In the genomic region with DNA sequence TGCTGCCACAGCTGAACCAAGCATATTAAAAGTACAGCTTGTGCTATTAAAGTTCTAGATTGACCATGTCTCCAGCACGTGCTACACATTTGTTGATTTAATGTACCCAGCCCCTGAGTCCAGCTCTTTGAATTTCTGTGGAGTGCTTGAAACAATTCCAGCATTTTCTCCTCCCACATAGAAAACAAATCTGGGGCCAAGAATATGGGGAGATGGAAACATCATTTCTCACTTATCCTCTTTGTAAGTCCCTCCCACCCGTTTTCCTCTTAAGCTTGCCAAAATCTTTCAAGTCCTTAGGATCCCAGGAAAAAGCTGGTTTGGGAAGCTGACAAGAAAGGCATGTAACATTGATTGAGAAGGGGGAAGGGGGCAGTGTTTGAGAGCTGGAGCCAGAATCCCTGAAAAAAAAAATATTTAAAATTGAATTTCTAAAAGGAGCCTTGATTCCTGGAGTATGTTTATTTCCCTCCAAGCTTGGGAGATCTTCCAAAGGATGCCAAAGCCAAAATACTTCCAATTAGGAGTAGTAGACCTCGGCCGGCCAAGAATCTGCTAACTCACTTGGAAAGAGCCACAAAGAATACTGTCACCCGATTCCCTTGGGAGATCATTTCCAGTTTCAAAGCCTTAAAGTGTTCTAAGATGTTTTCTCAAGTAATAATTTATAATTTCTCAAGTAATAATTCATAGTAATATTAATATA, we compare ENCODE assay signal across 8 mouse cellular contexts.
DNase-seq lines count a peak whose midpoint lies in the region; ATAC-seq and TF ChIP-seq lines count a peak whose summit lies in the region.

No protein-coding gene starts in this region.

- peak; percentile 85 for ATAC-seq in forebrain, embryonic 14.5 days
- no peak for ATAC-seq in midbrain, postnatal 0 days (ENCODE audit: low FRiP score)
- ATAC-seq in midbrain, embryonic 13.5 days: no peak
- ATAC-seq in kidney, embryonic 15.5 days (replicated peaks; ENCODE audit: low FRiP score): no peak

- H3K9me3 ChIP-seq in forebrain, embryonic 14.5 days (replicated peaks; ENCODE audit: control insufficient read depth, low read length): no peaks in the 10 kb centered on the region; the same call in 1 of the 2 replicates
- no peaks in the 10 kb centered on the region for H3K9me3 ChIP-seq in forebrain, embryonic 10.5 days
- H3K9me3 ChIP-seq in midbrain, postnatal 0 days (ENCODE audit: low read length): no peaks in the 10 kb centered on the region
- no peaks in the 10 kb centered on the region for H3K9me3 ChIP-seq in midbrain, embryonic 13.5 days
- no peaks in the 10 kb centered on the region for H3K9me3 ChIP-seq in kidney, embryonic 15.5 days (replicated peaks)

- TF ChIP-seq CTCF in midbrain, postnatal 0 days (IDR thresholded peaks at IDR 0.05): no peak

- H3K36me3 ChIP-seq in forebrain, embryonic 14.5 days (ENCODE audit: control insufficient read depth, insufficient read depth, low read length): no peaks in the 10 kb centered on the region
- no peaks in the 10 kb centered on the region for H3K36me3 ChIP-seq in forebrain, embryonic 10.5 days (replicated peaks)
- H3K36me3 ChIP-seq in midbrain, postnatal 0 days (ENCODE audit: insufficient read depth, low read length): no peaks in the 10 kb centered on the region
- no peaks in the 10 kb centered on the region for H3K36me3 ChIP-seq in midbrain, embryonic 13.5 days
- no peaks in the 10 kb centered on the region for H3K36me3 ChIP-seq in kidney, embryonic 15.5 days

- H3K27ac ChIP-seq in forebrain, embryonic 14.5 days (ENCODE audit: low read depth, low read length): no peak overlapping the region
- H3K27ac ChIP-seq in forebrain, embryonic 10.5 days: no peak overlapping the region
- no peak overlapping the region for H3K27ac ChIP-seq in midbrain, postnatal 0 days (ENCODE audit: low read depth, low read length)
- no peak overlapping the region for H3K27ac ChIP-seq in midbrain, embryonic 13.5 days
- H3K27ac ChIP-seq in kidney, embryonic 15.5 days: peak overlapping the region; percentile 45; the same call in 1 of the 2 replicates

- no peaks in the 10 kb centered on the region for H3K27me3 ChIP-seq in forebrain, embryonic 14.5 days (replicated peaks; ENCODE audit: control insufficient read depth, insufficient read depth, low read length)
- H3K27me3 ChIP-seq in forebrain, embryonic 10.5 days (ENCODE audit: poor library complexity, severe bottlenecking): no peaks in the 10 kb centered on the region
- H3K27me3 ChIP-seq in midbrain, postnatal 0 days (ENCODE audit: insufficient read depth, low read length): no peaks in the 10 kb centered on the region
- H3K27me3 ChIP-seq in midbrain, embryonic 13.5 days: no peaks in the 10 kb centered on the region
- no peaks in the 10 kb centered on the region for H3K27me3 ChIP-seq in kidney, embryonic 15.5 days

- H3K4me2 ChIP-seq in forebrain, embryonic 14.5 days (ENCODE audit: low read length): no peak overlapping the region
- H3K4me2 ChIP-seq in midbrain, postnatal 0 days (ENCODE audit: low read depth, low read length, poor library complexity, severe bottlenecking): no peak overlapping the region
- no peak overlapping the region for H3K4me2 ChIP-seq in midbrain, embryonic 13.5 days (replicated peaks)
- no peak overlapping the region for H3K4me2 ChIP-seq in kidney, embryonic 15.5 days

- no peaks in the 10 kb centered on the region for H3K4me1 ChIP-seq in forebrain, embryonic 14.5 days (ENCODE audit: control insufficient read depth, insufficient read depth, low read length)
- no peaks in the 10 kb centered on the region for H3K4me1 ChIP-seq in forebrain, embryonic 10.5 days
- no peaks in the 10 kb centered on the region for H3K4me1 ChIP-seq in midbrain, postnatal 0 days (ENCODE audit: insufficient read depth, low read length)
- H3K4me1 ChIP-seq in midbrain, embryonic 13.5 days (replicated peaks): no peaks in the 10 kb centered on the region
- H3K4me1 ChIP-seq in kidney, embryonic 15.5 days: no peaks in the 10 kb centered on the region

- no peak overlapping the region for H3K4me3 ChIP-seq in forebrain, embryonic 14.5 days (ENCODE audit: low read depth, low read length)
- no peak overlapping the region for H3K4me3 ChIP-seq in forebrain, embryonic 10.5 days
- no peak overlapping the region for H3K4me3 ChIP-seq in midbrain, postnatal 0 days (ENCODE audit: low read depth, low read length)
- no peak overlapping the region for H3K4me3 ChIP-seq in midbrain, embryonic 13.5 days (replicated peaks)
- no peak overlapping the region for H3K4me3 ChIP-seq in kidney, embryonic 15.5 days (replicated peaks)

- WGBS in forebrain, embryonic 14.5 days: 47% methylated on average over 5 of the region's 5 CpGs
- WGBS in forebrain, embryonic 10.5 days: 87% methylated on average over 5 of the region's 5 CpGs
- WGBS in midbrain, postnatal 0 days: 70% methylated on average over 5 of the region's 5 CpGs
- WGBS in midbrain, embryonic 13.5 days: 83% methylated on average over 5 of the region's 5 CpGs
- 50% methylated on average over 5 of the region's 5 CpGs for WGBS in kidney, embryonic 15.5 days

- peak; percentile 94 for DNase-seq in forebrain, embryonic 14.5 days (ENCODE audit: low spot score)
- no peak for DNase-seq in forebrain, embryonic 10.5 days (ENCODE audit: extremely low spot score, low spot score)
- DNase-seq in midbrain, postnatal 0 days (ENCODE audit: low spot score): peak; percentile 74
- DNase-seq in lung, postnatal 36 days: peak; percentile 76
- no peak for DNase-seq in frontal cortex, postnatal 25 days (ENCODE audit: low spot score in 2 of 2)
- no peak for DNase-seq in adrenal gland, postnatal 36 days

- H3K9ac ChIP-seq in forebrain, embryonic 14.5 days (ENCODE audit: low read length): no peak overlapping the region
- no peak overlapping the region for H3K9ac ChIP-seq in midbrain, postnatal 0 days (replicated peaks; ENCODE audit: low read length, poor library complexity, severe bottlenecking)
- no peak overlapping the region for H3K9ac ChIP-seq in midbrain, embryonic 13.5 days (replicated peaks)
- H3K9ac ChIP-seq in kidney, embryonic 15.5 days: no peak overlapping the region

Comparison
In these comparisons a context has a peak if more than half of its experiments do, and no peak if none do; other contexts are left out.
1. DNase-seq: peak in forebrain, embryonic 14.5 days (single experiment), midbrain, postnatal 0 days (single experiment) and lung, postnatal 36 days (single experiment); none in forebrain, embryonic 10.5 days (single experiment), frontal cortex, postnatal 25 days (0 of 2) and adrenal gland, postnatal 36 days (0 of 2).